Mouse (Mus musculus) heart, adult 2 months (tissue): ENCODE results near the gene Jak3.

Source experiments
- CTCF ChIP-seq: fragments of 200-600 bp; IDR thresholded peaks from 2 replicates; pipeline ENCODE4 v1.8.1; 2022; ENCODE audit warnings: antibody characterized with exemption, mild to moderate bottlenecking, moderate library complexity
- EP300 ChIP-seq: fragments of 200-500 bp; IDR thresholded peaks from 2 replicates; pipeline ENCODE4 v1.6.1; 2011; ENCODE audit warnings: low read depth, low read length, control low read depth; ENCODE audit not compliant: insufficient read depth

- TF ChIP-seq CTCF (no peak), EP300 (no peak)
Measured at GRCm38 (mm10) chr8:71675456-71676019, 558 bp upstream of the Jak3 start.
